Mouse (Mus musculus) gastrocnemius, postnatal 14 days (tissue): Measurements from ENCODE around the gene Gm10972. TPM values are rescaled to one million over a fixed set of nuclear protein-coding genes. Genes with fewer than 3 reads are reported as not detected.
"Not testable (repeated sequence)": the region's sequence is repeated elsewhere in the genome, so short reads cannot be mapped to it uniquely, and the experiment has no call there.

Experiments
- DNase-seq: peaks from one replicate; pipeline ENCODE4 v3.0.0; 2021; ENCODE audit warnings: mixed read lengths
- intact Hi-C: fragments of 180-260 bp; cut with DNase I; formaldehyde crosslinking; loops from one replicate; pipeline ENCODE4 v1.15.1; 2025; ENCODE audit warnings: low total_unique reads
- total RNA-seq, 2 experiments: library from RNA; stranded (reverse); gene quantifications; 2 replicates each; pipeline ENCODE4 v1.2.3; 2021

Gm10972 gene
- total RNA-seq, 2 experiments from 2014 or later, result not detected

DNA sequence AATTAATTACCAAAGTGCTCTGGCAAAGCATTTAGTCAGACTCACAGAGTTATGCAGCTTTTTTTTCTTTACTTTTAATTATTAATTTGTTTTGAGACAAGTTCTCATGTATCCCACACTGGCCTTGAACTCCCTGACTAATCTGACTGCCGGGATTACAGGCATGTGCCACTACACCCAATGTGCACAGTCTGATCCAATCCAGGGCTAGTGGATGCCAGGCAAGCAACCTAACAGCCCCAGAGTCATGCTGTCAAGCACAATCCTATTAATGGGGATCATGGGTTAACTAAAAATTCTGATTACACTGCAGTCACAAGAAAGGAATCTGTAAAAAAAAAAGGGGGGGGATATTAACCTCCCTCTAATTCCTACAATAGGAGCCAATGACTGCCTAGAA lies 11.1 kb downstream of the Gm10972 start:
- DNase-seq, intact Hi-C loops: not testable (repeated sequence)

DNA sequence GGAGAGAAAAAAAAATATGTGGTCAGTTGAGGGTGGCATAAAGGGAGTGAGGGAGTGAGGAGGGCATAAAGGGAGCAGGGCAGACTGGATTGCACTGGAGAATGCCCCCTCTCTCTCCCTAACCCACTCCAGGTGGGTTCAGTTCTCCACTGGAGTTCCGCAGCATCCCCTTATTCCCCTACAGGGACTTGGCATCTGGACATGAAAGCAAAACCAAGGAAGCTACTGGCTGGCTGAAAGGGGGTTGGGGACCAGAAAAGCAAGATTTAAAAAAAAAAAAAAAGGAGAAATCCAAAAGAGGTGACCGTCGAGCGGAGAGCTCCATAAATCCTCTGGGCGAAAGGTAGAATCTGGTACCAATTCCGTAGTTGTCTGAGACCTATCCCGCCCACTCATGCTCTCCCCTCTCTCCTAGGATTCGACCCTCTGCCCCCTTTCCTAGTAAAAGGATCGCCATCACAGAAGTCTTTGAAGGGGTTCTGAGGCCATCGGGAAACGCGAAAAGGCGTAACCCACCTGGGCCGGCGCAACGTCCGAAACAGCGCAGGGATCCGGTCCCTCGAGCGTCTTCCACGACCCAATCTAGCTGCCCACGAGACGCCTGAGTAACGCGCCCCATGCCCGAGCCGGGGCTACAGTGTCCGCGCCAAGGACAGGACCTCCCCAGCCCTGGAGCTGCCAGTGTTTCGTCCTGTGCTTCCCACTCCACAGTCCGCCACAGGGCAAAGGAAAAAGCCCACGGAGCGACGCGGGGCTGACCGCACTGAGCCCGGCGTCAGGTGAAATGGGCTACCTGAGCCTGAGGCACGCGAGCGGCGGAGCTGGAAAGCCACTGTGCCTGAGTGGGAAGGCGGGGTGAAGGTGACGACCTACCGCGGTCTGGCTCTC lies 15.2 kb downstream of the Gm10972 start:
- intact Hi-C loops, DNase-seq: not testable (repeated sequence)

DNA sequence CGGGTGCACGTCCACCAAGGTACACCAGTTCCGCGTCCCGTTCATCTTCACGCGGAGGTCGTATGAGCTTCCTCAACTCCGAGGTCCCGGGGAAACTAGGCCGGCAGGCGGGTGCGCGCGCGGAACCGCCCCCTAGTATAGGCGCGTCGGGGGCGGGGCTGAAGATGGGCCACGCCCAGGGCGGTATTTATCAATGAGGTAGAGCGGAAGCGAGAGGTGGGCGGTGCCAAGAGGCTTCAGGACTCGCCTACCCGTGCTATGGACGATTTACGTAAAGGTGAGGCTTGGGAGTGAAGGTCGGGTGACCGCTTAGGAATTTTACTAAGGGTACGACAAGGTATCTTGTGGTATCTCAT lies 15.8 kb downstream of the Gm10972 start, which contains the start of gene Tuft1:
Gene Tuft1 (minus strand): TSS at position 133 of the 356 bp plus-strand sequence.
- intact Hi-C loops, result not testable (repeated sequence)

DNA sequence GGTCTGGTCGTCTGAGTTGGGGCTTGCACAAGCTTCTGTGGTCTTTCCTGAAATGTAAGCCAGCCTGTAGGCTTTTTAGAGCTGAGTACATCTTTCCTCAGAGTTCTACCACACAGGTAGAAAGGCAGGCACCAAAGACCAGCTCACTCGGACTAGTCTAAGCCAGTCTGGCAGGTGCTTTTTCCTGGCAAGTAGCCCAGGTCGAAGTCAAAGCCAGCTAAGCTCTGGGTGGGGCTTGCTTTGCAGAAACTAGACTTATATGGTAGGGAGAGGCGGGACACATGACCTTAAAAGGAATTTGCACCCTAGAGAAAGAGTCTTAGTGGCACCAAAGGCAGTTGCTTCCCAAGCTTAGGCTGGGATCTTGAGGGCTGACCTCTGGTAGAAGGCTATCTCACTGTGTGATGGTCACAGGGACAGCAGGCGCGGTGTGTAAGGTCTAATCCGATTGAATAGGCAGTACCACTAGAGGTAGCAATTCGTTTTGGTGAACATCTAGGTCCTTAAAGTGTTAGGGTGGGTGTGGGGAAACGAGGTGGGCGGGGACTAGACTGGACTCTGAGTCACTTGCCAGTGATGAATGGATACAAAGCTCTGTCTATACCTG lies 16.3 kb downstream of the Gm10972 start:
- intact Hi-C loops, DNase-seq: not testable (repeated sequence)

More for the DNA sequence above, 15.8 kb downstream of the Gm10972 start, which contains the start of gene Tuft1:
- DNase-seq, result peak; percentile 53

DNA sequence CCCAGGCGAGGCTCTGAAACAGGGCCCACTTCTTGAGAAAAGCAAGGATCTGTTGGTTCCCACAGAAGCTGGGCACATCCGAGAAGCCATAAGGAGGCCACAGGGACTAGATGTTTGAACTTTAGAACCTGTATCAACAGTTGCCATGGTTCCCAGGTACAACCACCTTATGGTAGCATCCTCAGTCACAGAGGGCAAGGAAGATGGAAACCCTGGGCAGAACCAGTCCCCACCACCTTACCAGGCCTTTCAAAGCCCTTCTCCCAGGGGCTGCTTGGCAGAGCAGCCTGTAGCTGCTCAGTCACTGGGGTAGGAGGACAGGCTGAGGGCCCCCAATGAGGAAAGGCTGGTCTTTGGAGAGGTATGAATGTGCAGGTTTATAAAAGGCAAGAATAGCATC lies 17.9 kb downstream of the Gm10972 start:
- DNase-seq, intact Hi-C loops: not testable (repeated sequence)

DNA sequence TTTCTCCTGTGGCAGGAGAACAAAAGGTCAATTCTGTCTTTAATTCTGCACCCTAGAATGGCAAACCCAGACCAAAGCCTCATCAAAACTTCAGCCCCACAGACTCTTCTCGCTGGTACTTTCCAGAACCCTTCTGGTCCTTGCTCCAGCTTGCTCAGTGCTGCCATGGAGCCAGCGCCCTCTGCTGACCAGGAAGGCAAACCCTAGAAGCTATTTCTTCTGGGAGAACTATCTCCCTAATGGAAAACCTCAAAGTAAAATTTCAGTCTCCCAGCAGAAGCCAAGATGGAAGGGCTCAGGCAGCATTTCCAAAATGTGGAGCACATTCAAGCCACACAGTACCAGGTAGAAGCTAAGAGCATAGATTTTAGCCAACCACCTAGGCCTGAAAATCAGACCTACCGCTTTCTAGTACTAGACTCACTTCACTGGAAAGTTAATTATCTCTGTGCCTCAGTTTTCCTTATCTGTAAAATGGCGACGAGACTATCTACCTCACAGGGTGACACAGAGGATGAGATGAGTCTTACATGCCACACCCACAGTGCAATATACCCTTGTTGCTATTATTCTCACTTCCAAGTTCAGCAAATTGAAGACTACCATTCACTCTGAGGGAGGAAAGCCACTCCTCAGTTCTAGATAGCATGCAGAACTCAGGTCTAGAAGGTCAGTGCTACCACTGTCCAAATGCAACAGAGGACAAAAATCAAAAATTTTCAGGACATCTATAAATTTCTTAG lies 22.3 kb downstream of the Gm10972 start:
- intact Hi-C loops, result not testable (repeated sequence)

DNA sequence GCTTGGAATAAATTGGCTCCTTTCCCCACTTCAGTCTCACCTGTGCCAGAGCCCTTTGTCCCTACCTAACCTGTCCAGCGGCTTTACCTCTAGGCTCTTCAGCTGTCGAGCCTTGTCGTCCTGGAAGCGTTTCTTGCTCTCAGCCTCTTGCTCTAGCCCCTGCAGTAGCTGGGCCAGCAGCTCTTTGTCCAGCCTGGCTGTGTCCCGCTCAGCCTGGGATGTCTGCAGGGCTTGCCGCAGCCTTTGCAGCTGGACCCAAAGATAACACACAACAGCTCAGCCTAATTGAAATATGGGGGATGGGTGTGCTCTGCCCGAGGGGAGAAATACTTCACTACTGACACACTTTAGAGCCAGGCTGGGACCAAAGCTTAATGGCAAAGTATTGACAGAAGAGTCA lies 23.0 kb downstream of the Gm10972 start:
- intact Hi-C loops, DNase-seq: not testable (repeated sequence)

More for the DNA sequence above, 22.3 kb downstream of the Gm10972 start:
- not testable (repeated sequence) for DNase-seq

DNA sequence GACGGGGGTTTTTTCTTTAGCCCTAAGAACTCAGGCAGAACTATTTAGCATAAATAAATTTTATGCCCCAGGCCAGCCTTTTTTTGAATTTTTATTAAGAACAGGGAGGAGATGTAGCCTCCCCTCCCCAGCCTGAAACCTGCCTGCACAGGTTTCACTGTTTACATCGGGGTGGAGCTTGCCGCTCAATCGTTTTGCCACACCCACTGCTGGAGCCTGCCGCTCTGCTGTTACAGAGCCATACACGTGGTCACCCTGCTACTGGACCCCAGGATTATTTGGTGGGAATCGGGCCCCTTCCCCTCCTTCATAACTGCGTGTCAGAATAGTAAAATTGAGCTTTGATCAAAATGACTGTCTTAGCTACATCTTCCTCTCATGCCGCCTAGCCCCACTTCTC lies 32.2 kb downstream of the Gm10972 start:
- intact Hi-C loops, DNase-seq: not testable (repeated sequence)

DNA sequence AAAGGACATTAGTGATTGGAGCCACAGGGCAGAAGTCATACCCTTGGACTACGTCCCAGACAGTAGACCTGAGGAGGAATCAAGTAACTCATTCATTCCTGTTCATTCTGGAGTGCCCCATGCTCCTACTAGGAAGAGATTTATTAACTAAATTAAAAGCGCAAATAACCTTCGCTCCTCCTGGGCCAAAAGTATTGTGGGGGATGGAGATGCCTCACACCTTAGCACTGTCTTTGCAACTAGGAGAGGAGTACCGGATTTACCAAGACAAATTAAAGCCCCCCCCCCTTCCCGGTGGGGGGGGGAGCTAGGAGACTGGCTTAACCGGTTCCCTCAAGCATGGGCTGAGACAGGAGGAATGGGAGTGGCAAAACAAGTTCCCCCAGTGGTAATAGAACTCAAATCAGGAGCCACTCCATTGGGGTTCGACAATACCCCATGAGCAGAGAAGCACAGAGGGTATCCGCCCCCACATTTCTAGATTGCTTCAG lies 36.5 kb downstream of the Gm10972 start:
- intact Hi-C loops, result no loop called here
- DNase-seq, result no peak

DNA sequence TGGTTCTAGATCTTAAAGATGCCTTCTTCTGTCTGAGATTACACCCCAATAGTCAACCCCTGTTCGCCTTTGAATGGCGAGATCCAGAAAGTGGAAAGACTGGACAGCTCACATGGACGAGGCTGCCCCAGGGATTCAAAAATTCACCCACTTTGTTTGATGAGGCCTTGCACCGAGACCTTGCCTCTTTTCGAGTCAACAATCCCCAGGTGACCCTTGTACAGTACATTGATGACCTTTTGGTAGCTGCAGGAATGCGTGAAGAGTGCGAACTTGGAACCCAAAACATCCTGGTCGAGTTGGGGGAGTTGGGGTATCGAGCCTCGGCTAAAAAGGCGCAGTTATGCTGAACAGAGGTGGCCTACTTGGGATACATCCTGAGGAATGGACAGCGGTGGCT lies 37.1 kb downstream of the Gm10972 start:
- intact Hi-C loops, DNase-seq: not testable (repeated sequence)

DNA sequence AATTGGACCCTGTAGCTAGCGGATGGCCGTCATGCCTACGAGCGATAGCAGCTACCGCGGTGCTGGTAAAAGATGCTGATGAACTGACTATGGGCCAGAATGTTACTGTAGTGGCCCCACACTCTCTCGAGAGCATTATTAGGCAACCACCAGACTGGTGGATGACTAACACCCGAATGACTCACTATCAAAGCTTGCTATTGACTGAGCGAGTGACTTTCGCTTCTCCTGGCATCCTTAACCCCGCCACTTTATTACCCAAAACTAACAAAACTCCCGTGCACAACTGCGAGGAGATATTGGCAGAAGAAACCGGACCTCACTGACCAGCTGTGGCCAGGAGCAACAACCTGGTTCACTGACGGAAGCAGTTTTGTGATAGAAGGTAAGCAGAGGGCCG lies 37.9 kb downstream of the Gm10972 start:
- DNase-seq, result no peak
- intact Hi-C loops, result no loop called here

DNA sequence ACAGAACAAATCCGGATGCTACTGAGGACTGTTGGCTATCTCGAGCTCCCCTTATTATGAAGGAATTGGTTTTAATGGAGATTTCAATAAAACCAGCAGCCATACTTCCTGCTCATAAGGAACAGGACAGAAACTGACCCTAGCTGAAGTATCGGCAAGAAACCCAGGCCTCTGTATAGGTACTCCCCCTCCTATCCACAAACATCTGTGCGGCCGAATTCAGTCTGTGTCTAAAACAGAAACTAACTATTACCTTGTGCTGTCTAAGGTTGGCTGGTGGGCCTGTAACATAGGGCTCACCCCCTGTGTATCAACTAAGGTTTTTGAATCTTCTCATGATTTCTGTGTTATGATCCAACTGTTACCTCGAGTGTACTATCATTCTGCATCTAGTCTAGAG lies 40.7 kb downstream of the Gm10972 start:
- intact Hi-C loops, result no loop called here

DNA sequence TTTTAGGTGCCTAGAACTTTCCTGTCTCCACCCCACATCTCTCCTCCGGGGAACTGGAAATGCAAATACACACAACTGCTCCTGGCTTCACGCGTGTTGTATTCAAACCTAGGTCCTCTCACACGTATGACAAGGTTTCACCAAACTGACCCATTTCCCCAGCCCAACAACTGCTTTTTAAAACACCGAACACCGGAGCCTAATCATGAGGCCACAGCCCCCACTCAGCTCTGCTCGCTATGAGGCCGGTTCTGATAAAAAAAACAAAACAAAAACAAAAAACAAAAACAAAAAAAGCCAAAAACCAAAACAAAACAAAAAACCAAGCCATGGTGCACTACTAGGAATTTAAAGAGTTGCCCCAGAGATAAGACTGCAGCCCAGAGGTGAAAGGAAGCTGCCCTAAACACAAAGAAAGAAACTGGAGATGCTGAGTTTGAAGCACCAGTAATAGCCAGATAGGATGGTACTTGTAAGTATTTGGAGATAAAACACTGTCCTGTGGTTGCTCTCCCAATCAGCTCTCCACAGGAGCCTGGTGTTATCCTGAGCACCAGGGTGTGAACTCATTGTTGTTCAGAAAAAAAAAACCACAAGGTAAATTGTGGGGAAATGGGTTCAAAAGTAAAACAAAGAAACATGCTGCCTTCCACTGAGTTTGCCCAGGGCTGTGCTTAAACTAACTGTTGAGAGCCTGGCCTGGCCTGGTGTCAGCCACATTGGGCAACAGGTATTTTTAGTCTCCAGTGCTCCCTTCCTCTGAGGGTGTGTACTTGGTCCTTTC lies 43.3 kb downstream of the Gm10972 start:
- DNase-seq, intact Hi-C loops: not testable (repeated sequence)

More for the DNA sequence above, 40.7 kb downstream of the Gm10972 start:
- DNase-seq, result no peak

DNA sequence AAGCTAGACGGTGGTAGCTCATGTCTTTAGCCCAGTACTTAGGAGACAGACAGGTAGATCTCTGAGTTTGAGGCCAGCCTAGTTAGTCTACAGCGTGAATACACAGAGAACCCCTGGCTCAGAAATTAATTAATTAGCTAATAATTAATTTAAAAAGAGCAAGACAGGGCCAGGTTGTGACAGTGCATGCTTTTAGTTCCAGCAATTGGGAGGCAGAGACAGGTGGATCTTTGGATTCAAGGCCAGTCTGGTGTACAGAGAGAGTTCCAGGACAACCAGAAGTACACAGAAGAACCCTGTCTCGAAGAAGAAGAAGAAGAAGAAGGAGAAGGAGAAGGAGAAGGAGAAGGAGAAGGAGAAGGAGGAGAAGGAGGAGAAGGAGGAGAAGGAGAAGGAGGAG lies 45.8 kb downstream of the Gm10972 start:
- DNase-seq, intact Hi-C loops: not testable (repeated sequence)

DNA sequence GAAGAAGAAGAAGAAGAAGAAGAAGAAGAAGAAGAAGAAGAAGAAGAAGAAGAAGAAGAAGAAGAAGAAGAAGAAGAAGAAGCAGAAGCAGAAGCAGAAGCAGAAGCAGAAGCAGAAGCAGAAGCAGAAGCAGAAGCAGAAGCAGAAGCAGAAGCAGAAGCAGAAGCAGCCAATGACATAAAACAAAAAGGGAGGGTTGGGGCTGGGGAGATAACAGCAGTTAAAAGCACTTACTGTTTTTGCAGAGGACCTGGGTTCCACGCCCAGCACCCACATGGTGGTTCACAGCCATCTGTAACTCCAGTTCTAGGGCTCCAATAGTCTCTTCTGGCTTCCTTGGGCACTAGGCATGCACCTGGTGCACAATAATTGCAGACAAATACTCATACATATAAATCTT lies 46.3 kb downstream of the Gm10972 start:
- intact Hi-C loops, DNase-seq: not testable (repeated sequence)

DNA sequence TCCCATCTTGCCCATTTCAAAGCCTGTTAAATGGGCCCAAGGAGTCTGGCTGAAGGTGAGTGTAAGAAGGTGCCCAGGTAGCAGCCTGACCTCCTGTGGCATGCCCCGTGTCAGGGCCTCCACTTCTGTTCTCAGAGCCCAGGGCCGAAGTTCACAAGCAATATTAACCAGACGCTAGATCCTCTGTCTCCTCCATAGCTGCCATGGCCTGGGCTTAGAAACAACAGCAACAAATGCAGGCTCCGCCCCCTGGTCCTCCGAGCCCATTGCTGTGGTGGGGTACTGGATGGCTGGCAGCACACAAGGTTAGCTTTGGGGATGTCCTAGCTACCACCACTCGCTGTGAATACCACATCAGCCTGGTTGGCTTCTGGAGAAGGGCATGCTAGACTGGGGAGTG lies 47.2 kb downstream of the Gm10972 start:
- intact Hi-C loops, DNase-seq: not testable (repeated sequence)

DNA sequence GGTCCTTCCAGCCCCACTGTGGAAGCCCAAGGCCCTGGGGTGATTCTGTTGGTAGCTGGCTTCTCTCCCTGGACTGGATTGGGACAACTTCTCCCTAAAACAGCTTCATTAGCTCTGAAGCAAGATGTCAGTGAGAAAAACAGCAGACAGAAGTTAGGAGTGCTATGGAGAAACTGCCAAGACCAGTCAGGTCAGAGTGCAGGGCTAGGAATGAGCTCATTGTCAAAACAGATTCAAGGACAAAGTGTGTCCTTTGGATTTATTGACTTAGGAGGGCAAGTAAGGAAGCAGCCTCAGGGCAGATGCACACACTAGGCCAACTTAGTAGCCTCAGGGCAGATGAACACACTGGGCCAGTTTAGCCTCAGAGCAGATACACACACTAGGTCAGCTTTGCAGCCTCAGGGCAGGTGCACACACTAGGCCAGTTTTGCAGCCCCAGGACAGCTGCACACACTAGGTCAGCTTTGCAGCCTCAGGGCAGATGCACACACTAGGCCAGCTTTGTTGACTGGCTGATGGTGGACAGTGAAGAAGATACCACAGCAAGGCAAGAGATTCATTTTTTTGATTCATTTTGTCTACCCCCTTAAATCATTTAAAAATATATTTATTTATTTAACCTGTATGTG lies 47.8 kb downstream of the Gm10972 start:
- intact Hi-C loops, result no loop called here
- no peak for DNase-seq

DNA sequence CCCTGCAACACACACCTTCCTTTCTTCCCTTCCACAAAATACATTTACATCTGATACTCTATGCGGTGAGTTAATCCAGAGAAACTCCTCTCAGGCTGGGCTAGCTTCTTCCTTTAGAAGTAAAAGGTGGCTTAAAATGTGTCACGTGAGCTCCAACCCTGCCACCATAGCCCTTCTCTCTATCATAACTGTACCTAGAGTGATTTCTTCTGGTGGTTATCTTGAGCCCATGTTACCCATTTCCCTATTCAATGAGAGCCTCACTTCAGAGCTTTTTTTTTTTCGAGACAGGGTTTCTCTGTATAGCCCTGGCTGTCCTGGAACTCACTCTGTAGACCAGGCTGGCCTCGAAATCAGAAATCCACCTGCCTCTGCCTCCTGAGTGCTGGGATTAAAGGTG lies 48.8 kb downstream of the Gm10972 start:
- intact Hi-C loops, result not testable (repeated sequence)

More for the DNA sequence above, 48.8 kb downstream of the Gm10972 start:
- not testable (repeated sequence) for DNase-seq
